Mouse (Mus musculus) kidney, postnatal 0 days (tissue): ENCODE results near the gene Tmem169. TPM values are rescaled to one million over a fixed set of nuclear protein-coding genes. Genes with fewer than 3 reads are reported as not detected.
A peak's percentile ranks its signal among the peaks of the same experiment; 100 is the strongest.

Experiments used
- ATAC-seq: fragments of 200-750 bp; cut with Nextera tagmentation; replicated peaks from 2 replicates; pipeline ENCODE4 v1.8.0; 2017; ENCODE audit warnings: low read depth, moderate number of reproducible peaks, moderate TSS enrichment, moderate library complexity; ENCODE audit not compliant: low FRiP score
- DNase-seq: peaks from one replicate; pipeline ENCODE4 v3.0.0-alpha.2; 2016; ENCODE audit warnings: low spot score
- H3K27ac ChIP-seq: fragments of 300-500 bp; sonication (generic); 2 replicates; pipeline ENCODE4 v1.5.1; 2014; ENCODE audit warnings: mild to moderate bottlenecking
- H3K27me3 ChIP-seq: fragments of 300-500 bp; sonication (generic); 2 replicates; pipeline ENCODE4 v1.6.1; 2014; ENCODE audit warnings: low read length, mixed read lengths; ENCODE audit not compliant: insufficient read depth
- H3K36me3 ChIP-seq: fragments of 300-500 bp; sonication (generic); 2 replicates; pipeline ENCODE4 v1.6.1; 2014; ENCODE audit warnings: low read length, mixed read lengths; ENCODE audit not compliant: insufficient read depth
- H3K4me1 ChIP-seq: fragments of 300-500 bp; sonication (generic); replicated peaks from 2 replicates; pipeline ENCODE4 v1.6.1; 2014; ENCODE audit warnings: antibody characterized with exemption, low read length, mixed read lengths; ENCODE audit not compliant: insufficient read depth
- H3K4me2 ChIP-seq: fragments of 300-500 bp; sonication (generic); 2 replicates; pipeline ENCODE4 v1.6.1; 2014; ENCODE audit warnings: mild to moderate bottlenecking, low read length, moderate library complexity, mixed read lengths
- H3K4me3 ChIP-seq: fragments of 300-500 bp; sonication (generic); replicated peaks from 2 replicates; pipeline ENCODE4 v1.5.1; 2014; ENCODE audit warnings: low read depth, low read length
- H3K9ac ChIP-seq: fragments of 300-500 bp; sonication (generic); 2 replicates; pipeline ENCODE4 v1.6.1; 2014; ENCODE audit warnings: low read depth, low read length
- H3K9me3 ChIP-seq: fragments of 300-500 bp; sonication (generic); replicated peaks from 2 replicates; pipeline ENCODE4 v1.6.1; 2016; ENCODE audit warnings: low read length, inconsistent platforms, mixed read lengths
- CTCF ChIP-seq: IDR thresholded peaks from 2 replicates; pipeline ENCODE4 v1.5.1; 2016; ENCODE audit warnings: antibody characterized with exemption, low read depth, mild to moderate bottlenecking, moderate library complexity
- WGBS: fragments of 180-500 bp; shearing (Covaris S2); extraction: QIAGEN DNeasy Blood & Tissue Kit; methylation state at CpG from one replicate; pipeline ENCODE4 v1.1.7; 2014; 5-methylcytosine and 5-hydroxymethylcytosine counted together
- polyA plus RNA-seq: library from polyadenylated mRNA; unstranded; fragments of >200 nt; fragmentation: Nextera tagmentation; extraction: Ambion mirVana; gene quantifications from 2 replicates; pipeline ENCODE4 v1.2.1, GENCODE M21; 2015

Gene Tmem169
- polyA plus RNA-seq, 1 experiment from 2014 or later, result 4.8 TPM

DNA sequence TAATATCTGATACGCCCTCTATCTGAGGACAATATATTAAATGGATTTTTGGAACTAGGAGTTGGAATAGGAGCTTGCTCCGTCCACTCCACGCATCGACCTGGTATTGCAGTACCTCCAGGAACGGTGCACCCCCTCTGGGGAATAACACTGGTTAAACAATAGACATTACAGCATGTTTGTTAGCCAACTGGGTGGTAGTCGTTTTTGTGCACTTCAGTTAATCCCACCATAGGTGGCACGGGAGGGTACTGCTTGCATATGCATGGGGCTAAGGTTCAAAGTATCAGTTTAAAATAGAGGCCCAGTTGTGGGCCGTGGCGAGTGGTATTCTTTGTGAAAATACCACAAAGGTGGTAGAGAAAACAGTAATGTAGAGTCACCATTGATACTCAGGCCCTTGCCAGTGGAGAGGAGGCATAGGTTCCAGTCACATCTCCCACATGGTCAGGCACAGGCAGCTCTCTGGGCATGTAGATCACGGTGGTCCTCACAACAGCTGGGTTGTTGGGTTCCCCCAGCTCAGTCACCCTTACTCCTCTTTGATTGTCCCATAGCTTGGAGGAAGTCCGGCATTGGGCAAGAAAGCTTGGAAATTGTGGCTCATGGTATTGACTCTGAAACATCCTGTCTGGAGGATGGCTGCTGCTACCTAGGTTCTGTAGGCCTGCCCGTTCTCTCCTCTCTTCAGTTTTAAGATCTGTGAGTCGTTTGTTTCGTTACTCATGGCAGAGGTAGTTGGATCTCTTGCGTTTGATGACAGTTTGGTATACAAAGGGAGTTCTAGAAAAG lies 28.9 kb upstream of the Tmem169 start:
- no peaks in the 10 kb centered on the region for H3K27me3 ChIP-seq
- TF ChIP-seq CTCF, result peak; percentile 45; the same call in 1 of the 2 replicates
- H3K27ac ChIP-seq, result peak overlapping the region; percentile 92
- H3K36me3 ChIP-seq, result no peaks in the 10 kb centered on the region
- no peaks in the 10 kb centered on the region for H3K9me3 ChIP-seq
- H3K4me1 ChIP-seq, result 0 out of 2 replicates have a peak, but pooled peaks cover 4% of the 10 kb centered on the region
- peak overlapping the region; percentile 58; the same call in 1 of the 2 replicates for H3K9ac ChIP-seq
- DNase-seq, result peak; percentile 90
- WGBS, result 5% methylated on average over 15 of the region's 15 CpGs
- H3K4me3 ChIP-seq, result peak overlapping the region; percentile 35; the same call in 1 of the 2 replicates
- H3K4me2 ChIP-seq, result peak overlapping the region; percentile 59
- peak; percentile 91 for ATAC-seq

DNA sequence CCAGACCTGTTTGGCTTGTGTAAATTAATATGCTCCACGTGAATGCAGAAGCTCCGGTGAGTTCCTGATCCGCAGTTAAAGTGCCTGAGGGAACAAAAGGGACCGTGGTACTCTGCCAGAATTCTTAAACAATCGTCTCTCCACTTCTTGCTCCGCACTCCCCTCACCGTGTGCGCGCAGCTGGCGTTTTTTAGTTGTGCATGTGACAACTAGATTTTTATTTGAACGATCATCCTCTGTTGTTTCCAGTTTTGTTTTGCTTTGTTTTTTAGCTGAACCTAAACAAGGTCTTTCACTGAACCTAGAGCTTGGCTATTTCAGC lies 28.4 kb upstream of the Tmem169 start:
- Histone ChIP-seq H3K9me3 (no peaks in the 10 kb centered on the region), H3K27ac (peak overlapping the region; percentile 92; the same call in 1 of the 2 replicates), H3K27me3 (no peaks in the 10 kb centered on the region), H3K4me2 (peak overlapping the region; percentile 59), H3K9ac (peak overlapping the region; percentile 29; the same call in 1 of the 2 replicates), H3K4me1 (0 out of 2 replicates have a peak, but pooled peaks cover 4% of the 10 kb centered on the region), H3K36me3 (no peaks in the 10 kb centered on the region), H3K4me3 (no peak overlapping the region)
- WGBS, result 30% methylated on average over 11 of the region's 11 CpGs
- DNase-seq, result peak; percentile 27
- ATAC-seq, result no peak
- no peak for TF ChIP-seq CTCF

DNA sequence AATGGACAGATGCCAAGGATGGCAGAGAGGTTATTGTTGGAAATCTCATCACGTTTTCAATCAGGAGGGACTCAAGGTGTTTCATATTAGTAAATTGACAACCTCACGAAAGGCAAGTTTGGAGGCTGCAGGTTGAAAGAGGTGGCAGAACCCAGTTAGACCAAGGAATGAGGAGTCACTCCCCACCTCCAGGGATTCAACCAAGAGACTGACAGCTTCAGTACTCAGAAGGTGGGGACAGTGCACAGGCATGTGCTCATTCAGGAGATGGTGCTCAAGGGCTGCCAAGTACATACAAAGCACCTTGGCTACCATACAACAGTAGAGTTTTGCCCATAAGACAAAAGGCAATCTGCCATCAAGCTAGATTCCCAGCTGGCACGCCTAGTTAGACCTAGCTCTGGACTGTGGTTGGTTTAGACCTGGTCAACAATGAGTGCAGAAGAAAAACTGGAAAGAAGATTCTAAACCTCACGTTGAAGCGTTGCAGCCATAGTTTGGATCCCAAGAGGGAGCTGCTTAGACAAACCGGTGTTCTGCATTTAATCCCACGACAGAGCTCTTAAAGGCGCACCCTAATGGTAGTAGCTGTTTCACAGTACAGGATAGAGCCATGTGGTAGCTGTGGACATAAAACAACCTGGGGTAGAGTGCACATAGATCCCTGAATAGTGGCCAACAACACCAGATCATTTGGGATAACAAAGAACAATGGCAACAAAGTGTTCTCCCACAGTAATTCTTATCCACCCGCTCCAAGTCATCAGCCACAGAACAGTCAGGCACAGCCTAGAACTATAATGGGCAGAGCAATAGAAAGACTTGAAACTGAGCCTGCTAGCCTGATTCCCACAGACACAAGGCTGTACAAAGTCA lies 27.6 kb upstream of the Tmem169 start:
- H3K4me2 ChIP-seq, result peak overlapping the region; percentile 59; the same call in 1 of the 2 replicates
- WGBS, result 81% methylated on average over 9 of the region's 9 CpGs

DNA sequence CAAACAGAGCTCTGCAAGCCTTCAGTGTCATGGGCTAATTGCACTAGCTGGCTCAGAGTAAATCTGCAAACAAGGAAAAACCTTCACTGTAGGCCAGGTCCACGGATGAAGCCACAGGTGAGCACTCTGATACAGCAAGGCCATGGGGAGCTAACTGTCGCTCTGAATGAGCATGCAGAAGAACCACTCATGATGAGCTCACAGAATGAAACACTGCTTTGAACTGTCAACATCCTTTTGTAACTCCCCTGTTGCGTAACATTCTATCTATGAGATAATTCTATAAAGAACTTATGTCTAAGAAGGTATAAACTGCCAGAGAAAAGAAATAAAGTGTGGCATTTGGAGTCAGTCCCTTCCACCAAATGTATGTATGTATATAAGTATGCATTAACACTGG lies 21.1 kb upstream of the Tmem169 start:
- Histone ChIP-seq H3K4me2 (no peak overlapping the region), H3K27me3 (no peaks in the 10 kb centered on the region), H3K27ac (no peak overlapping the region), H3K9me3 (no peaks in the 10 kb centered on the region), H3K9ac (no peak overlapping the region), H3K4me1 (no peaks in the 10 kb centered on the region), H3K4me3 (no peak overlapping the region), H3K36me3 (peaks cover 8% of the 10 kb centered on the region; the same call in 1 of the 2 replicates)
- ATAC-seq, result no peak
- WGBS, result 92% methylated on average over 3 of the region's 3 CpGs
- TF ChIP-seq CTCF, result no peak
- no peak for DNase-seq

More for the DNA sequence above, 27.6 kb upstream of the Tmem169 start:
- H3K36me3 ChIP-seq, result 0 out of 2 replicates have a peak, but pooled peaks cover 1% of the 10 kb centered on the region
- no peak overlapping the region for H3K27ac ChIP-seq
- H3K27me3 ChIP-seq, result no peaks in the 10 kb centered on the region
- no peak overlapping the region for H3K4me3 ChIP-seq
- no peak for TF ChIP-seq CTCF
- ATAC-seq (no peak), DNase-seq (no peak)
- H3K4me1 ChIP-seq, result 0 out of 2 replicates have a peak, but pooled peaks cover 4% of the 10 kb centered on the region
- no peaks in the 10 kb centered on the region for H3K9me3 ChIP-seq
- no peak overlapping the region for H3K9ac ChIP-seq

DNA sequence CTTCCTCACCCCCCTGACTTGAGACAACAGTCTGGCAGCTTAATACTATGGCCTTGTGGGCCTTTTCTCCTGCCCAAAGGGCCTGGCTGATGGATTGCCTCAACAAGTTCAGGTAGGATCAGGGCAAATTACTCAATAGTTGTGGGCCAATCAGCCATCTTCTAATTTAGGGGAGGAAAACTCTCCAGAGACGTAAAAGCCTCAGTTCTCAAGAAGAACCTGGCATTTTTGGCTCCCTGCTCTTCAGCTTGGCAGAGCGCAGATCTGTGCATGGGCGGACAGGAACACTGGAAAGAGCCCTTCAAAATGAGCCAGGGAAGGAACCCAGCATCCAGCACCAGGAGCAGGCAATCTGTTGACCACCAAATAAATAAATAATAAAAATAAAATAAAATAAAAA lies 6.1 kb upstream of the Tmem169 start:
- H3K4me2 ChIP-seq, result no peak overlapping the region
- 87% methylated on average over 3 of the region's 3 CpGs for WGBS
- no peaks in the 10 kb centered on the region for H3K9me3 ChIP-seq
- no peak overlapping the region for H3K27ac ChIP-seq
- no peak overlapping the region for H3K9ac ChIP-seq
- no peak overlapping the region for H3K4me3 ChIP-seq
- DNase-seq, result no peak
- H3K4me1 ChIP-seq, result no peaks in the 10 kb centered on the region
- ATAC-seq, result no peak
- H3K36me3 ChIP-seq, result peaks cover 15% of the 10 kb centered on the region
- TF ChIP-seq CTCF, result no peak
- no peaks in the 10 kb centered on the region for H3K27me3 ChIP-seq

DNA sequence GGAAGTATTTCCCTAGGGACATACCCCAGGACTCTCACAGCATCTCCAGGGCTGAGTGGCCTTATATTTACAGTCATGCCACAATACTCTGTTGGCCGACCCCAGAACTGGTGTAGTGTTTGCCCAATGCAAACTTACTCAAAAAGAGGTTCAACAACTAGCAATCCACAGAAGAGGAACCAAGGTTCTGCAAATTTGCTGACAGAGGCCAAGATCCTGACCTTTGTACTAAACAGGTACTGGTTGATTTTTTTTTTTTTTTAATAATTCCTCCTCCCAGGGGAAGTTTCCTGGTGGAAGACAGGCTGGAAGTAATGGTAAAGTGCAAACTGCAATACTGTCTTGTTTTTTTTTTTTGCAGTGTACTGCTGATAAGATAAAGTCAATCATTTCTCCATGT lies 1.6 kb upstream of the Tmem169 start:
- Histone ChIP-seq H3K4me1 (no peaks in the 10 kb centered on the region), H3K4me2 (no peak overlapping the region), H3K36me3 (no peaks in the 10 kb centered on the region), H3K4me3 (no peak overlapping the region), H3K9ac (no peak overlapping the region), H3K27me3 (no peaks in the 10 kb centered on the region), H3K27ac (no peak overlapping the region), H3K9me3 (no peaks in the 10 kb centered on the region)
- TF ChIP-seq CTCF, result no peak
- ATAC-seq, result no peak
- no peak for DNase-seq
- WGBS, result 59% methylated on average over 1 of the region's 1 CpGs
